Mouse (Mus musculus): Measurements from ENCODE around the gene Usp2.
"Not testable (repeated sequence)": the region's sequence is repeated elsewhere in the genome, so short reads cannot be mapped to it uniquely, and the experiment has no call there.

Usp2 gene

GRCm38 (mm10) chr9:44088877-44089608 is 22.2 kb downstream of the Usp2 start:
- DNase-seq (ENCODE audit: low spot score in 2 of 2) = peak in 1 of 2 experiments; percentile 42

GRCm38 (mm10) chr9:44093612-44094503 is 27.0 kb downstream of the Usp2 start:
- peak; percentile 65 to 67 for DNase-seq (ENCODE audit: low spot score in 2 of 2)

GRCm38 (mm10) chr9:44094737-44095136 is 27.9 kb downstream of the Usp2 start:
- no peak for DNase-seq (ENCODE audit: low spot score in 2 of 2)

GRCm38 (mm10) chr9:44095781-44096180 is 29.0 kb downstream of the Usp2 start:
- DNase-seq (ENCODE audit: low spot score in 2 of 2) = no peak

GRCm38 (mm10) chr9:44096536-44096935 is 29.7 kb downstream of the Usp2 start:
- peak in 1 of 2 experiments; percentile 56 for DNase-seq (ENCODE audit: low spot score in 2 of 2)

- no peak for DNase-seq (ENCODE audit: low spot score in 2 of 2)
Measured at GRCm38 (mm10) chr9:44101490-44101889, 34.7 kb downstream of the Usp2 start, which contains the start of gene Mfrp. Gene Mfrp (plus strand): TSS chr9:44101729.

GRCm38 (mm10) chr9:44104881-44105280 is 38.1 kb downstream of the Usp2 start:
- DNase-seq (ENCODE audit: low spot score in 2 of 2) = no peak

GRCm38 (mm10) chr9:44105781-44106180 is 39.0 kb downstream of the Usp2 start:
- DNase-seq (ENCODE audit: low spot score in 2 of 2) = no peak

GRCm38 (mm10) chr9:44106182-44106581 is 39.4 kb downstream of the Usp2 start:
- DNase-seq (ENCODE audit: low spot score in 2 of 2) = no peak

- DNase-seq (ENCODE audit: low spot score in 2 of 2) = no peak
Measured at GRCm38 (mm10) chr9:44106596-44106995, 39.8 kb downstream of the Usp2 start.

GRCm38 (mm10) chr9:44107110-44107509 is 40.3 kb downstream of the Usp2 start, which contains the start of gene C1qtnf5:
Gene C1qtnf5 (plus strand): TSS chr9:44107245.
- DNase-seq (ENCODE audit: low spot score in 2 of 2) = peak; percentile 91 to 92

- DNase-seq (ENCODE audit: low spot score in 2 of 2) = peak in 1 of 2 experiments; percentile 39
Measured at GRCm38 (mm10) chr9:44107557-44108179, 40.8 kb downstream of the Usp2 start.

- no peak for DNase-seq (ENCODE audit: low spot score in 2 of 2)
Measured at GRCm38 (mm10) chr9:44108269-44109055, 41.6 kb downstream of the Usp2 start.

GRCm38 (mm10) chr9:44109360-44110095 is 42.7 kb downstream of the Usp2 start:
- DNase-seq (ENCODE audit: low spot score in 2 of 2) = peak; percentile 53 to 74

GRCm38 (mm10) chr9:44111909-44112308 is 45.1 kb downstream of the Usp2 start:
- not testable (repeated sequence) for DNase-seq (ENCODE audit: low spot score in 2 of 2)

- DNase-seq (ENCODE audit: low spot score in 2 of 2) = peak; percentile 98
Measured at GRCm38 (mm10) chr9:44113105-44113789, 46.4 kb downstream of the Usp2 start, which contains the start of the genes Gm49380 and Rnf26. Gene Gm49380 (minus strand): TSS chr9:44113500. Gene Rnf26 (minus strand): TSS chr9:44113517.

GRCm38 (mm10) chr9:44114453-44114852 is 47.6 kb downstream of the Usp2 start:
- DNase-seq (ENCODE audit: low spot score in 2 of 2) = no peak

- no peak for DNase-seq (ENCODE audit: low spot score in 2 of 2)
Measured at GRCm38 (mm10) chr9:44115599-44115998, 48.8 kb downstream of the Usp2 start.

- no peak for DNase-seq (ENCODE audit: low spot score in 2 of 2)
Measured at GRCm38 (mm10) chr9:44116182-44116581, 49.4 kb downstream of the Usp2 start.

GRCm38 (mm10) chr9:44119011-44119410 is 52.2 kb downstream of the Usp2 start:
- no peak for DNase-seq (ENCODE audit: low spot score in 2 of 2)

Data from heart, adult 9 months (tissue).